Mouse (Mus musculus): ENCODE results near the gene Omg. TPM values are rescaled to one million over a fixed set of nuclear protein-coding genes. Genes with fewer than 3 reads are reported as not detected.

Gene Omg
- total RNA-seq, 1 experiment = 0.09 TPM

DNA sequence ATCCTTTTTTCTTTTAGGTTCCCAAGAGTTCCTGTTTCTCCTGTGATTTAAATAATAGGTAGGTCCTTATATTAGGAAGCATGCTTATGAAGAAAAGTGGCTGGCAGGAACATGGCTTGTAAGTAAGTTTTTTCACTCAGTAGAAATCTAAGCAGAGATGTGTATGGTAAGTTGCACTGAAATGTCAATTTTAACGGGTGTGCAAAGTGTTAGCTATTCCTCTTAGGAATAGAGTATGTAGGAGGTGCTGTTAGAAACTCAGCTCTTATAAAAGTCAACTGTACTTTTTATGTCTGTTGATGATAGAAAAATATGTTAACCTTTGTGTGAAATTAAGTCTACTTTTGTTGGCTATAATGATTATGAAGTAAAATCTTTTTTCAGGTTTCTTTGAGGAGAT is 35.8 kb downstream of the Omg start:
- in situ Hi-C loops (cut with MboI; ENCODE audit: low sequenced_read_pairs in 2 of 2, unreplicated experiment in 2 of 2) = no loop called here
- H3K4me1 ChIP-seq (ENCODE audit: control insufficient read depth in 2 of 2, insufficient read depth in 2 of 2, low read length in 2 of 2, poor library complexity in 1 of 2) = no peaks in the 10 kb centered on the region
- DNase-seq (ENCODE audit: low read depth, low spot score) = no peak
- H3K27ac ChIP-seq (ENCODE audit: insufficient read depth, low read depth, low read length, poor library complexity, severe bottlenecking) = no peak overlapping the region
- peaks cover 4% of the 10 kb centered on the region for H3K36me3 ChIP-seq (ENCODE audit: control insufficient read depth, insufficient read depth, low read length, poor library complexity, severe bottlenecking)
- no peak overlapping the region for H3K9ac ChIP-seq (ENCODE audit: insufficient read depth, low read depth, low read length, poor library complexity, severe bottlenecking)
- H3K4me3 ChIP-seq (ENCODE audit: insufficient read depth in 1 of 2, low read depth in 1 of 2, low read length in 2 of 2, poor library complexity in 1 of 2, severe bottlenecking in 1 of 2) = no peak overlapping the region
- TF ChIP-seq ZC3H11A (IDR thresholded peaks at IDR 0.05; ENCODE audit: borderline replicate concordance, low read depth, low read length) (no peak), CHD2 (IDR thresholded peaks at IDR 0.05; ENCODE audit: low read depth, low read length) (no peak), HCFC1 (IDR thresholded peaks at IDR 0.05; ENCODE audit: borderline replicate concordance, insufficient read depth, low read length) (no peak), MAFK (IDR thresholded peaks at IDR 0.05; ENCODE audit: insufficient read depth, low read depth, low read length) (no peak), ZNF384 (IDR thresholded peaks at IDR 0.05; ENCODE audit: low read depth, low read length) (no peak)
- H3K9me3 ChIP-seq (ENCODE audit: control insufficient read depth, insufficient read depth, low read depth, low read length) = no peaks in the 10 kb centered on the region

GRCm38 (mm10) chr11:79460756-79461450 is 43.0 kb downstream of the Omg start:
- no peaks in the 10 kb centered on the region for H3K9me3 ChIP-seq (ENCODE audit: control insufficient read depth, insufficient read depth, low read depth, low read length)
- TF ChIP-seq HCFC1 (IDR thresholded peaks at IDR 0.05; ENCODE audit: borderline replicate concordance, insufficient read depth, low read length) = no peak
- no peak for TF ChIP-seq CHD2 (IDR thresholded peaks at IDR 0.05; ENCODE audit: low read depth, low read length)
- TF ChIP-seq ZNF384 (IDR thresholded peaks at IDR 0.05; ENCODE audit: low read depth, low read length) = no peak
- no peak for TF ChIP-seq MAFK (IDR thresholded peaks at IDR 0.05; ENCODE audit: insufficient read depth, low read depth, low read length)
- TF ChIP-seq ZC3H11A (IDR thresholded peaks at IDR 0.05; ENCODE audit: borderline replicate concordance, low read depth, low read length) = no peak
- DNase-seq (ENCODE audit: low read depth, low spot score) = no peak
- in situ Hi-C loops (cut with MboI; ENCODE audit: low sequenced_read_pairs in 2 of 2, unreplicated experiment in 2 of 2) = no loop called here
- no peak overlapping the region for H3K27ac ChIP-seq (ENCODE audit: insufficient read depth, low read depth, low read length, poor library complexity, severe bottlenecking)
- no peak overlapping the region for H3K9ac ChIP-seq (ENCODE audit: insufficient read depth, low read depth, low read length, poor library complexity, severe bottlenecking)
- H3K4me1 ChIP-seq (ENCODE audit: control insufficient read depth in 2 of 2, insufficient read depth in 2 of 2, low read length in 2 of 2, poor library complexity in 1 of 2) = no peaks in the 10 kb centered on the region
- H3K4me3 ChIP-seq (ENCODE audit: insufficient read depth in 1 of 2, low read depth in 1 of 2, low read length in 2 of 2, poor library complexity in 1 of 2, severe bottlenecking in 1 of 2) = no peak overlapping the region
- peaks cover 3% of the 10 kb centered on the region for H3K36me3 ChIP-seq (ENCODE audit: control insufficient read depth, insufficient read depth, low read length, poor library complexity, severe bottlenecking)

GRCm38 (mm10) chr11:79459846-79460245 is 44.0 kb downstream of the Omg start:
- no peaks in the 10 kb centered on the region for H3K4me1 ChIP-seq (ENCODE audit: control insufficient read depth in 2 of 2, insufficient read depth in 2 of 2, low read length in 2 of 2, poor library complexity in 1 of 2)
- no peak overlapping the region for H3K4me3 ChIP-seq (ENCODE audit: insufficient read depth in 1 of 2, low read depth in 1 of 2, low read length in 2 of 2, poor library complexity in 1 of 2, severe bottlenecking in 1 of 2)
- no peak for DNase-seq (ENCODE audit: low read depth, low spot score)
- H3K9ac ChIP-seq (ENCODE audit: insufficient read depth, low read depth, low read length, poor library complexity, severe bottlenecking) = no peak overlapping the region
- H3K36me3 ChIP-seq (ENCODE audit: control insufficient read depth, insufficient read depth, low read length, poor library complexity, severe bottlenecking) = peaks cover 3% of the 10 kb centered on the region
- in situ Hi-C loops (cut with MboI; ENCODE audit: low sequenced_read_pairs in 2 of 2, unreplicated experiment in 2 of 2) = no loop called here
- H3K27ac ChIP-seq (ENCODE audit: insufficient read depth, low read depth, low read length, poor library complexity, severe bottlenecking) = no peak overlapping the region
- no peaks in the 10 kb centered on the region for H3K9me3 ChIP-seq (ENCODE audit: control insufficient read depth, insufficient read depth, low read depth, low read length)
- TF ChIP-seq CHD2 (IDR thresholded peaks at IDR 0.05; ENCODE audit: low read depth, low read length) (no peak), ZC3H11A (IDR thresholded peaks at IDR 0.05; ENCODE audit: borderline replicate concordance, low read depth, low read length) (no peak), MAFK (IDR thresholded peaks at IDR 0.05; ENCODE audit: insufficient read depth, low read depth, low read length) (no peak), HCFC1 (IDR thresholded peaks at IDR 0.05; ENCODE audit: borderline replicate concordance, insufficient read depth, low read length) (no peak), ZNF384 (IDR thresholded peaks at IDR 0.05; ENCODE audit: low read depth, low read length) (no peak)

DNA sequence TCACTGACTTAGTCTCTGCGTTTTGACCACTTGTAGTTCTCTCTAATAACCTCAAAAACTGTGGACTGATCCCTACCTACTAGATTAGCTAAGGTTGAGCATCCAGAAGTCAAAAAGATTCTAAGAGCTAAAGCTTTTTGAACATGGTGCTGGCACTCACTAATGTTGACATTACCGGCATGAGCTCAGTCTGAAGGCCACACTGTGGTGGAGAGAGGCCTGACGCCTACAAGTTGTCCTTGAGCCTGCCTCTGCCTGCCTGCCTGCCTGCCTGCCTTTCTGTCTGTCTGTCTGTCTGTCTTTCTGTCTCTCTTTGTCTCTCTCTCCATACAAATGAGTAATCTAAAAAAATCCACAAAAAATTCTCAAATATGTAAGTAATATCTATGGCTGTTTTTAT is 46.0 kb downstream of the Omg start:
- no peak for DNase-seq (ENCODE audit: low read depth, low spot score)
- Histone ChIP-seq H3K27ac (ENCODE audit: insufficient read depth, low read depth, low read length, poor library complexity, severe bottlenecking) (no peak overlapping the region), H3K36me3 (ENCODE audit: control insufficient read depth, insufficient read depth, low read length, poor library complexity, severe bottlenecking) (peaks cover 8% of the 10 kb centered on the region; the same call in 1 of the 2 replicates), H3K4me3 (ENCODE audit: insufficient read depth in 1 of 2, low read depth in 1 of 2, low read length in 2 of 2, poor library complexity in 1 of 2, severe bottlenecking in 1 of 2) (no peak overlapping the region), H3K9me3 (ENCODE audit: control insufficient read depth, insufficient read depth, low read depth, low read length) (no peaks in the 10 kb centered on the region), H3K9ac (ENCODE audit: insufficient read depth, low read depth, low read length, poor library complexity, severe bottlenecking) (no peak overlapping the region), H3K4me1 (ENCODE audit: control insufficient read depth in 2 of 2, insufficient read depth in 2 of 2, low read length in 2 of 2, poor library complexity in 1 of 2) (no peaks in the 10 kb centered on the region)
- in situ Hi-C loops (cut with MboI; ENCODE audit: low sequenced_read_pairs in 2 of 2, unreplicated experiment in 2 of 2) = no loop called here
- TF ChIP-seq HCFC1 (IDR thresholded peaks at IDR 0.05; ENCODE audit: borderline replicate concordance, insufficient read depth, low read length) = no peak
- no peak for TF ChIP-seq MAFK (IDR thresholded peaks at IDR 0.05; ENCODE audit: insufficient read depth, low read depth, low read length)
- TF ChIP-seq ZC3H11A (IDR thresholded peaks at IDR 0.05; ENCODE audit: borderline replicate concordance, low read depth, low read length) = no peak
- TF ChIP-seq CHD2 (IDR thresholded peaks at IDR 0.05; ENCODE audit: low read depth, low read length) = no peak
- no peak for TF ChIP-seq ZNF384 (IDR thresholded peaks at IDR 0.05; ENCODE audit: low read depth, low read length)
